Mouse (Mus musculus) heart, embryonic 11.5 days (tissue): ENCODE measurements at regions not wholly inside any gene's neighbourhood (a gene's known extent, or its start where the extent isn't known, plus 50 kb on each side); places are given as distances from the start of the nearest gene placed in this dataset.

Experiments used
- ATAC-seq: fragments of 200-750 bp; cut with Nextera tagmentation; replicated peaks from 2 replicates; pipeline ENCODE4 v1.8.0; 2017; ENCODE audit warnings: moderate library complexity; ENCODE audit not compliant: insufficient number of reproducible peaks, low FRiP score, low TSS enrichment
- H3K27ac ChIP-seq: fragments of 300-500 bp; sonication (generic); 2 replicates; pipeline ENCODE4 v1.5.1; 2014; ENCODE audit warnings: mild to moderate bottlenecking, low read depth, low read length
- H3K27me3 ChIP-seq: fragments of 300-500 bp; sonication (generic); 2 replicates; pipeline ENCODE4 v1.6.1; 2014; ENCODE audit warnings: mild to moderate bottlenecking, low read length, mixed read lengths; ENCODE audit not compliant: control insufficient read depth, insufficient read depth
- H3K36me3 ChIP-seq: fragments of 300-500 bp; sonication (generic); 2 replicates; pipeline ENCODE4 v1.6.1; 2014; ENCODE audit warnings: mild to moderate bottlenecking, low read length, moderate library complexity, mixed read lengths; ENCODE audit not compliant: control insufficient read depth, insufficient read depth
- H3K4me1 ChIP-seq: fragments of 300-500 bp; sonication (generic); 2 replicates; pipeline ENCODE4 v1.6.1; 2014; ENCODE audit warnings: low read length; ENCODE audit not compliant: control insufficient read depth, insufficient read depth
- H3K4me2 ChIP-seq: fragments of 300-500 bp; sonication (generic); 2 replicates; pipeline ENCODE4 v1.6.1; 2014; ENCODE audit warnings: mild to moderate bottlenecking, moderate library complexity
- H3K4me3 ChIP-seq: fragments of 300-500 bp; sonication (generic); 2 replicates; pipeline ENCODE4 v1.5.1; 2014; ENCODE audit warnings: low read depth, low read length
- H3K9ac ChIP-seq: fragments of 300-500 bp; sonication (generic); 2 replicates; pipeline ENCODE4 v1.6.1; 2014; ENCODE audit warnings: mild to moderate bottlenecking, low read depth, low read length, moderate library complexity
- H3K9me3 ChIP-seq: fragments of 300-500 bp; sonication (generic); replicated peaks from 2 replicates; pipeline ENCODE4 v1.6.1; 2016; ENCODE audit warnings: low read length; ENCODE audit not compliant: control insufficient read depth
- WGBS: fragments of 180-500 bp; shearing (Covaris S2); extraction: QIAGEN DNeasy Blood & Tissue Kit; methylation state at CpG from one replicate; pipeline ENCODE4 v1.1.7; 2014; ENCODE audit not compliant: insufficient replicate concordance; 5-methylcytosine and 5-hydroxymethylcytosine counted together

GRCm38 (mm10) chr8:103881146-103881486 lies 220.3 kb upstream of the Cdh5 start:
- H3K9ac ChIP-seq = no peak overlapping the region
- ATAC-seq = no peak
- H3K4me2 ChIP-seq = no peak overlapping the region
- H3K36me3 ChIP-seq = no peaks in the 10 kb centered on the region
- no peak overlapping the region for H3K4me3 ChIP-seq
- 75% methylated on average over 3 of the region's 3 CpGs for WGBS
- no peak overlapping the region for H3K27ac ChIP-seq
- no peaks in the 10 kb centered on the region for H3K27me3 ChIP-seq
- H3K4me1 ChIP-seq = no peaks in the 10 kb centered on the region
- H3K9me3 ChIP-seq = no peaks in the 10 kb centered on the region

- Histone ChIP-seq H3K36me3 (no peaks in the 10 kb centered on the region), H3K27me3 (no peaks in the 10 kb centered on the region), H3K4me1 (no peaks in the 10 kb centered on the region), H3K9me3 (no peaks in the 10 kb centered on the region), H3K9ac (no peak overlapping the region), H3K4me2 (no peak overlapping the region), H3K27ac (no peak overlapping the region), H3K4me3 (no peak overlapping the region)
- 85% methylated on average over 12 of the region's 12 CpGs for WGBS
- ATAC-seq = no peak
These were observed 216.3 kb upstream of the Cdh5 start for GRCm38 (mm10) chr8:103884873-103885780.

- no peaks in the 10 kb centered on the region for H3K4me1 ChIP-seq
These were observed 206.8 kb upstream of the Cdh5 start for GRCm38 (mm10) chr8:103894589-103894988.

GRCm38 (mm10) chr8:103895132-103895531 lies 206.3 kb upstream of the Cdh5 start:
- no peak for ATAC-seq
- no peaks in the 10 kb centered on the region for H3K9me3 ChIP-seq
- H3K4me1 ChIP-seq = no peaks in the 10 kb centered on the region
- no peak overlapping the region for H3K4me3 ChIP-seq
- no peak overlapping the region for H3K4me2 ChIP-seq
- no peak overlapping the region for H3K27ac ChIP-seq
- WGBS = 90% methylated on average over 6 of the region's 6 CpGs
- no peaks in the 10 kb centered on the region for H3K36me3 ChIP-seq
- H3K9ac ChIP-seq = no peak overlapping the region
- no peaks in the 10 kb centered on the region for H3K27me3 ChIP-seq

More at GRCm38 (mm10) chr8:103894589-103894988, 206.8 kb upstream of the Cdh5 start:
- no peak overlapping the region for H3K4me3 ChIP-seq
- WGBS = 79% methylated on average over 6 of the region's 6 CpGs
- no peaks in the 10 kb centered on the region for H3K36me3 ChIP-seq
- H3K4me2 ChIP-seq = no peak overlapping the region
- H3K27me3 ChIP-seq = no peaks in the 10 kb centered on the region
- no peak overlapping the region for H3K27ac ChIP-seq
- ATAC-seq = no peak
- H3K9ac ChIP-seq = no peak overlapping the region
- H3K9me3 ChIP-seq = no peaks in the 10 kb centered on the region

GRCm38 (mm10) chr8:103897463-103897862 lies 204.0 kb upstream of the Cdh5 start:
- H3K9ac ChIP-seq = no peak overlapping the region
- H3K4me2 ChIP-seq = no peak overlapping the region
- no peak for ATAC-seq
- no peak overlapping the region for H3K4me3 ChIP-seq
- 73% methylated on average over 7 of the region's 7 CpGs for WGBS
- H3K36me3 ChIP-seq = no peaks in the 10 kb centered on the region
- no peaks in the 10 kb centered on the region for H3K27me3 ChIP-seq
- H3K27ac ChIP-seq = no peak overlapping the region
- no peaks in the 10 kb centered on the region for H3K4me1 ChIP-seq
- no peaks in the 10 kb centered on the region for H3K9me3 ChIP-seq

GRCm38 (mm10) chr8:103902516-103902915 lies 198.9 kb upstream of the Cdh5 start:
- 67% methylated on average over 1 of the region's 1 CpGs for WGBS

GRCm38 (mm10) chr8:103903635-103904034 lies 197.8 kb upstream of the Cdh5 start:
- no peaks in the 10 kb centered on the region; the same call in 1 of the 2 replicates for H3K9me3 ChIP-seq
- H3K9ac ChIP-seq = no peak overlapping the region
- H3K27me3 ChIP-seq = no peaks in the 10 kb centered on the region
- H3K4me3 ChIP-seq = no peak overlapping the region
- no peak for ATAC-seq
- H3K4me1 ChIP-seq = no peaks in the 10 kb centered on the region
- H3K36me3 ChIP-seq = no peaks in the 10 kb centered on the region
- H3K4me2 ChIP-seq = no peak overlapping the region
- 85% methylated on average over 5 of the region's 5 CpGs for WGBS
- no peak overlapping the region for H3K27ac ChIP-seq

More at GRCm38 (mm10) chr8:103902516-103902915, 198.9 kb upstream of the Cdh5 start:
- Histone ChIP-seq H3K4me2 (no peak overlapping the region), H3K9ac (no peak overlapping the region), H3K4me1 (no peaks in the 10 kb centered on the region), H3K27ac (no peak overlapping the region), H3K27me3 (no peaks in the 10 kb centered on the region), H3K9me3 (no peaks in the 10 kb centered on the region; the same call in 1 of the 2 replicates), H3K4me3 (no peak overlapping the region), H3K36me3 (no peaks in the 10 kb centered on the region)
- ATAC-seq = no peak

DNA sequence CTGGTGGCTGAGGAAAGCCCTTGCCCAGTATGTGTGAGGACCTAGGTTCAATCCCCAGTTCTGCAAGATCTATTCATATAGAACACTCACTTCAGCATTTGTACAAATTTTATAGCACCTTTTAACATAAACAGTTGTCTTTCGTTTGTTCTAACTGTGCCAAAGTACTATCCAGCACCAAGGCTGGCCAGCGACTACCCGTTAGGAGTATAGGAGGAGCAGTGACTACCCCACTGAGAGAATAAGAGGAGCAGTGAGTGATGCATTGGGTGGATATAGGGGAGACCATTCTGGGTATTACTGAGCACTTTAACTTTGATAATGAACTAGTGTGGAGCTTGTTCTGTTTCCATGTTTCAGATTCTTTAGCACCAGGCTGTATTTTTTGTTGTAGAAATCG lies 193.8 kb upstream of the Cdh5 start:
- no peak for ATAC-seq
- Histone ChIP-seq H3K9ac (no peak overlapping the region), H3K4me3 (no peak overlapping the region), H3K4me1 (no peaks in the 10 kb centered on the region), H3K27ac (no peak overlapping the region), H3K9me3 (no peaks in the 10 kb centered on the region; the same call in 1 of the 2 replicates), H3K4me2 (no peak overlapping the region), H3K36me3 (no peaks in the 10 kb centered on the region), H3K27me3 (no peaks in the 10 kb centered on the region)
- WGBS = 75% methylated on average over 4 of the region's 4 CpGs
